Mouse (Mus musculus) fibroblast of lung, adult 2 months (primary cell): Measurements from ENCODE around the gene Nr6a1.

ENCODE experiments used
- DNase-seq: peaks from one replicate; pipeline ENCODE4 v3.0.0-alpha.2; 2011; ENCODE audit warnings: low read depth

Gene Nr6a1

GRCm38 (mm10) chr2:38927115-38927979, at the start of gene Nr6a1:
TSS of gene Nr6a1 (minus strand) at chr2:38927688.
- peak; percentile 22 for DNase-seq

GRCm38 (mm10) chr2:38975941-38976805, 48.7 kb upstream of the Nr6a1 start:
- no peak for DNase-seq

- DNase-seq: no peak
These were observed 47.7 kb upstream of the Nr6a1 start for GRCm38 (mm10) chr2:38975181-38975580.

- DNase-seq: no peak
These were observed 46.7 kb upstream of the Nr6a1 start for GRCm38 (mm10) chr2:38974171-38974570.

- DNase-seq: no peak
These were observed 46.2 kb upstream of the Nr6a1 start for GRCm38 (mm10) chr2:38973701-38974100.

GRCm38 (mm10) chr2:38973223-38973622, 45.7 kb upstream of the Nr6a1 start:
- no peak for DNase-seq

GRCm38 (mm10) chr2:38970057-38970456, 42.6 kb upstream of the Nr6a1 start:
- DNase-seq: no peak

- no peak for DNase-seq
These were observed 42.2 kb upstream of the Nr6a1 start for GRCm38 (mm10) chr2:38969650-38970049.

- no peak for DNase-seq
These were observed 36.7 kb upstream of the Nr6a1 start for GRCm38 (mm10) chr2:38964198-38964597.

- DNase-seq: no peak
These were observed 30.3 kb upstream of the Nr6a1 start for GRCm38 (mm10) chr2:38957671-38958223.

GRCm38 (mm10) chr2:38956062-38956461, 28.6 kb upstream of the Nr6a1 start:
- no peak for DNase-seq

- DNase-seq: peak; percentile 83
These were observed 25.8 kb upstream of the Nr6a1 start for GRCm38 (mm10) chr2:38953152-38953883.

GRCm38 (mm10) chr2:38950281-38950719, 22.8 kb upstream of the Nr6a1 start:
- no peak for DNase-seq

- no peak for DNase-seq
These were observed 20.1 kb upstream of the Nr6a1 start for GRCm38 (mm10) chr2:38947566-38947965.

- no peak for DNase-seq
These were observed 17.1 kb upstream of the Nr6a1 start for GRCm38 (mm10) chr2:38944460-38945161.

- no peak for DNase-seq
These were observed 16.5 kb upstream of the Nr6a1 start for GRCm38 (mm10) chr2:38943977-38944376.

- no peak for DNase-seq
These were observed 15.7 kb upstream of the Nr6a1 start for GRCm38 (mm10) chr2:38943161-38943560.

- DNase-seq: no peak
These were observed 14.4 kb upstream of the Nr6a1 start for GRCm38 (mm10) chr2:38941898-38942297.

- DNase-seq: no peak
These were observed 13.9 kb upstream of the Nr6a1 start for GRCm38 (mm10) chr2:38941426-38941825.

GRCm38 (mm10) chr2:38939047-38939446, 11.6 kb upstream of the Nr6a1 start:
- DNase-seq: no peak

- DNase-seq: no peak
These were observed 10.5 kb upstream of the Nr6a1 start for GRCm38 (mm10) chr2:38938007-38938406.
